8 mouse cellular contexts compared by ENCODE assay signal in the genomic region with DNA sequence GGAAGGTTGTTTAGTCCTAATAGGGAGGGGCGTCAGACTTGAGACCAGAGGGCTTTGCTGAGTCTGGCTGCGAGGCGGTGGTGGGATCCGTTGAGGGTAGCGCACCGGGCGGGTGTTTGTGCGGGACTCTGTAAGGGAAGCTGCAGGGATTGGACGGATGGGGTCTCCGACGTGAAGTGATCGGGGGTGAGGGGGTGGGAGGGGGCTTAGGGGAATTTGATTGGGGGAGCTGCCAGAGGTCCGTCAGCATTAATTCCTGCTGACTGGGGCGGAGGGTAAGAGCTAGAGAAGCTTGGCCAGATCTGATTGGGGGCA. TPM values are rescaled to one million over a fixed set of nuclear protein-coding genes. Genes with fewer than 3 reads are reported as not detected.
DNase-seq lines count a peak whose midpoint lies in the region; ATAC-seq and TF ChIP-seq lines count a peak whose summit lies in the region.

No protein-coding gene starts in this region.

- peak overlapping the region; percentile 85 for H3K4me3 ChIP-seq in kidney, postnatal 0 days (replicated peaks; ENCODE audit: low read depth, low read length)
- peak overlapping the region; percentile 64 for H3K4me3 ChIP-seq in hindbrain, embryonic 12.5 days
- peak overlapping the region; percentile 90 for H3K4me3 ChIP-seq in midbrain, embryonic 12.5 days

- peaks cover 8% of the 10 kb centered on the region for H3K36me3 ChIP-seq in kidney, postnatal 0 days (ENCODE audit: insufficient read depth, low read length)
- peaks cover 31% of the 10 kb centered on the region for H3K36me3 ChIP-seq in hindbrain, embryonic 12.5 days
- H3K36me3 ChIP-seq in midbrain, embryonic 12.5 days: peaks cover 31% of the 10 kb centered on the region

- ATAC-seq in kidney, postnatal 0 days (replicated peaks; ENCODE audit: low FRiP score, low read depth): peak; percentile 40
- peak; percentile 64 for ATAC-seq in hindbrain, embryonic 12.5 days (ENCODE audit: low FRiP score)
- peak; percentile 68 for ATAC-seq in midbrain, embryonic 12.5 days (ENCODE audit: low FRiP score, low read depth)
- ATAC-seq in activated CD4-positive, CD25-positive, alpha-beta regulatory T cell, adult 4 months: no peak

- WGBS in kidney, postnatal 0 days: 1% methylated on average over 14 of the region's 14 CpGs
- WGBS in hindbrain, embryonic 12.5 days: under 1% methylated on average over 14 of the region's 14 CpGs
- WGBS in midbrain, embryonic 12.5 days: under 1% methylated on average over 14 of the region's 14 CpGs

- H3K27me3 ChIP-seq in kidney, postnatal 0 days (ENCODE audit: insufficient read depth, low read length): no peaks in the 10 kb centered on the region
- no peaks in the 10 kb centered on the region for H3K27me3 ChIP-seq in hindbrain, embryonic 12.5 days
- H3K27me3 ChIP-seq in midbrain, embryonic 12.5 days: no peaks in the 10 kb centered on the region

- H3K27ac ChIP-seq in kidney, postnatal 0 days: peak overlapping the region; percentile 99
- H3K27ac ChIP-seq in hindbrain, embryonic 12.5 days: peak overlapping the region; percentile 98
- peak overlapping the region; percentile 99 for H3K27ac ChIP-seq in midbrain, embryonic 12.5 days (replicated peaks)

- DNase-seq in kidney, postnatal 0 days (ENCODE audit: low spot score): no peak
- no peak for DNase-seq in kidney, postnatal 4 days
- DNase-seq in brain, embryonic 14.5 days (ENCODE audit: low read depth): peak; percentile 81
- DNase-seq in frontal cortex, postnatal 25 days (ENCODE audit: low spot score in 2 of 2): no peak
- DNase-seq in B cell, adult 2 months: no peak

- peaks cover 13% of the 10 kb centered on the region for H3K4me1 ChIP-seq in kidney, postnatal 0 days (replicated peaks; ENCODE audit: insufficient read depth, low read length)
- peaks cover 26% of the 10 kb centered on the region for H3K4me1 ChIP-seq in hindbrain, embryonic 12.5 days
- H3K4me1 ChIP-seq in midbrain, embryonic 12.5 days: peaks cover 26% of the 10 kb centered on the region

- H3K4me2 ChIP-seq in kidney, postnatal 0 days (ENCODE audit: low read length): peak overlapping the region; percentile 99
- H3K4me2 ChIP-seq in hindbrain, embryonic 12.5 days (replicated peaks): peak overlapping the region; percentile 96
- H3K4me2 ChIP-seq in midbrain, embryonic 12.5 days (replicated peaks): peak overlapping the region; percentile 90

- 0 out of 2 replicates have a peak, but pooled peaks have one; percentile 0 for TF ChIP-seq POLR2A in brain, embryonic 14.5 days (IDR thresholded peaks at IDR 0.05; ENCODE audit: borderline replicate concordance, extremely low read depth, insufficient read depth, insufficient read length, poor library complexity, severe bottlenecking)

- peak overlapping the region; percentile 89 for H3K9ac ChIP-seq in kidney, postnatal 0 days (ENCODE audit: low read depth, low read length)
- peak overlapping the region; percentile 91 for H3K9ac ChIP-seq in hindbrain, embryonic 12.5 days
- peak overlapping the region; percentile 92 for H3K9ac ChIP-seq in midbrain, embryonic 12.5 days (replicated peaks)

- TF ChIP-seq CTCF in kidney, postnatal 0 days (IDR thresholded peaks at IDR 0.05; ENCODE audit: low read depth): no peak
- TF ChIP-seq CTCF in brain, embryonic 14.5 days (IDR thresholded peaks at IDR 0.05; ENCODE audit: borderline replicate concordance, extremely low read depth, insufficient read depth, insufficient read length): no peak

- no peaks in the 10 kb centered on the region for H3K9me3 ChIP-seq in kidney, postnatal 0 days (replicated peaks; ENCODE audit: low read length)
- H3K9me3 ChIP-seq in hindbrain, embryonic 12.5 days (replicated peaks): no peaks in the 10 kb centered on the region
- no peaks in the 10 kb centered on the region for H3K9me3 ChIP-seq in midbrain, embryonic 12.5 days

RNA-seq across cellular contexts. Expression of a gene that starts 0.6 kb away (rescaled TPM):
- 19.0 and 19.4 TPM in 2 replicates for polyA plus RNA-seq in kidney, postnatal 0 days (2015; fragmentation: Nextera tagmentation; extraction: Ambion mirVana)
- 129 and 140 TPM in 2 replicates for polyA plus RNA-seq in brain, embryonic 14.5 days (2012; rRNA removed)
- 41.3 and 41.9 TPM in 2 replicates for polyA plus RNA-seq in hindbrain, embryonic 12.5 days (2016; fragmentation: Nextera tagmentation; extraction: Ambion mirVana)
- 42.0 and 45.4 TPM in 2 replicates for polyA plus RNA-seq in midbrain, embryonic 12.5 days (2016; fragmentation: Nextera tagmentation; extraction: Ambion mirVana)
- 10 to 100 TPM in 1 of 2 experiments, 1 to 10 TPM in 1; 9.2 to 19.4 TPM for polyA plus RNA-seq in activated CD4-positive, CD25-positive, alpha-beta regulatory T cell, adult 4 months (2017; shearing (Covaris generic))

RNA-seq across cellular contexts. Expression of a gene that starts 10.7 kb away (rescaled TPM):
- 120 and 131 TPM in 2 replicates for polyA plus RNA-seq in kidney, postnatal 0 days (2015; fragmentation: Nextera tagmentation; extraction: Ambion mirVana)
- polyA plus RNA-seq in brain, embryonic 14.5 days (2012; rRNA removed): 191 and 216 TPM in 2 replicates
- 162 and 174 TPM in 2 replicates for polyA plus RNA-seq in hindbrain, embryonic 12.5 days (2016; fragmentation: Nextera tagmentation; extraction: Ambion mirVana)
- 164 and 178 TPM in 2 replicates for polyA plus RNA-seq in midbrain, embryonic 12.5 days (2016; fragmentation: Nextera tagmentation; extraction: Ambion mirVana)
- polyA plus RNA-seq in activated CD4-positive, CD25-positive, alpha-beta regulatory T cell, adult 4 months (2017; shearing (Covaris generic)): 10 to 100 TPM; 26.8 to 30.5 TPM

RNA-seq across cellular contexts. Expression of a gene that starts 12.2 kb away (rescaled TPM):
- polyA plus RNA-seq in kidney, postnatal 0 days (2015; fragmentation: Nextera tagmentation; extraction: Ambion mirVana): 116 and 125 TPM in 2 replicates
- 224 and 279 TPM in 2 replicates for polyA plus RNA-seq in brain, embryonic 14.5 days (2012; rRNA removed)
- polyA plus RNA-seq in hindbrain, embryonic 12.5 days (2016; fragmentation: Nextera tagmentation; extraction: Ambion mirVana): 127 and 128 TPM in 2 replicates
- polyA plus RNA-seq in midbrain, embryonic 12.5 days (2016; fragmentation: Nextera tagmentation; extraction: Ambion mirVana): 137 and 146 TPM in 2 replicates
- polyA plus RNA-seq in activated CD4-positive, CD25-positive, alpha-beta regulatory T cell, adult 4 months (2017; shearing (Covaris generic)): 10 to 100 TPM; 55.6 to 98.1 TPM

RNA-seq across cellular contexts. Expression of a gene that starts 22.5 kb away (rescaled TPM):
- 35.2 and 38.5 TPM in 2 replicates for polyA plus RNA-seq in kidney, postnatal 0 days (2015; fragmentation: Nextera tagmentation; extraction: Ambion mirVana)
- 102 and 128 TPM in 2 replicates for polyA plus RNA-seq in brain, embryonic 14.5 days (2012; rRNA removed)
- 42.4 and 43.6 TPM in 2 replicates for polyA plus RNA-seq in hindbrain, embryonic 12.5 days (2016; fragmentation: Nextera tagmentation; extraction: Ambion mirVana)
- polyA plus RNA-seq in midbrain, embryonic 12.5 days (2016; fragmentation: Nextera tagmentation; extraction: Ambion mirVana): 40.7 and 41.6 TPM in 2 replicates
- 1 to 10 TPM; 2.8 to 3.1 TPM for polyA plus RNA-seq in activated CD4-positive, CD25-positive, alpha-beta regulatory T cell, adult 4 months (2017; shearing (Covaris generic))

RNA-seq across cellular contexts. Expression of a gene that starts 23.0 kb away (rescaled TPM):
- not detected in 2 replicates for polyA plus RNA-seq in kidney, postnatal 0 days (2015; fragmentation: Nextera tagmentation; extraction: Ambion mirVana)
- 0.05 and 0.06 TPM in 2 replicates for polyA plus RNA-seq in brain, embryonic 14.5 days (2012; rRNA removed)
- not detected in 2 replicates for polyA plus RNA-seq in hindbrain, embryonic 12.5 days (2016; fragmentation: Nextera tagmentation; extraction: Ambion mirVana)
- polyA plus RNA-seq in midbrain, embryonic 12.5 days (2016; fragmentation: Nextera tagmentation; extraction: Ambion mirVana): not detected in 2 replicates
- polyA plus RNA-seq in activated CD4-positive, CD25-positive, alpha-beta regulatory T cell, adult 4 months (2017; shearing (Covaris generic)): not detected
